Mouse (Mus musculus) megakaryocyte, embryonic 14.5 days (primary cell): Measurements from ENCODE around the gene Spag7. TPM values are rescaled to one million over a fixed set of nuclear protein-coding genes. Genes with fewer than 3 reads are reported as not detected.
A peak's percentile ranks its signal among the peaks of the same experiment; 100 is the strongest.

Experiments
- H3K27me3 ChIP-seq: replicated peaks from 2 replicates; pipeline ENCODE3; 2012; ENCODE audit warnings: inconsistent platforms
- H3K36me3 ChIP-seq: replicated peaks from 2 replicates; pipeline ENCODE3; 2012; ENCODE audit warnings: low read length, inconsistent platforms, mixed read lengths
- H3K4me1 ChIP-seq: 2 replicates; pipeline ENCODE4 v1.6.1; 2012; ENCODE audit warnings: inconsistent platforms
- H3K4me3 ChIP-seq: replicated peaks from 2 replicates; pipeline ENCODE3; 2012; ENCODE audit warnings: moderate library complexity, mild to moderate bottlenecking, inconsistent platforms
- H3K9me3 ChIP-seq: 2 replicates; pipeline ENCODE4 v1.6.1; 2012; ENCODE audit warnings: inconsistent platforms
- FLI1 ChIP-seq: IDR thresholded peaks from 2 replicates; pipeline ENCODE4 v1.6.1; 2012; ENCODE audit warnings: low read length, inconsistent platforms, mixed read lengths
- GATA1 ChIP-seq: IDR thresholded peaks from 3 replicates; pipeline ENCODE4 v1.6.1; 2012; ENCODE audit warnings: mixed read lengths, low read length, inconsistent platforms, borderline replicate concordance
- polyA plus RNA-seq: library from polyadenylated mRNA; stranded (reverse); fragments of >175 nt; gene quantifications from 2 replicates; pipeline ENCODE4 v1.2.3, GENCODE M21; 2012; ENCODE audit warnings: low replicate concordance; ENCODE audit not compliant: insufficient read depth

Gene Spag7
- polyA plus RNA-seq: 40.5 and 288 TPM in 2 replicates

DNA sequence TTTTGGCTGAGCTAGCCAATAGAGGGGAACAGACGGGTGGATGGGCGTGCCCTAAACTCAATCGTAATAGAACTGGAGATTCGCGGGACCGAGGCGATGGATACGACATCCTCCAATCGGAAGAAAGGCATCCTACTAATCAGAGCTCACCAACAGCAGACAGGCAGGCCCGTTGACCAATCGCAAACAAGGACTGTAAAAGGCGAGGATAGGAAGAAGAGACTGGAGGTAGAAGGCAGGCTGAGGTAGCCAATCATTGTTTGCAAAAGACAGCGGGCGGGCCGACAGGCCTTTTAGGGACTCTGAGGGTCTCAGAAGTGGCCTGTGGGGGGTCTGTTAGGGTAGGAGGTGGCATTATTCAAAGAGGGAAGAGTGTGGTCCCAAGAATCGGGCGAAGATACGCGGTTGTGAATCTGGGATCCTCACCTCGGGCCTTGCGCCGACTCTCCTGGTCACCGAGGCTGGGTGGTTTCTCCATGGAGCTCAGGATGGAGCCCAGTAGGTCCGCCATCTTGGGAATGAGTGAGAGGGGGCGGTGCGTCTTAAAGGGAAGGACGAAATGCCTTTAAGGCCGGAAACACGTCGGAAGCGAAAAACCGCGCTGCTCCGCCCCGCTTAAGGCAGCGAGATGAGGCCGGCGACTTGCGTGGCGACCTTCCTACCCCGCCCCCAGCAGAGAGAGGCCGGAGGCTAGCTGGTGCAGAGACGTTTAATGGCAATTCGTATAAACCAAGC, at the start of gene Spag7:
TSS of gene Spag7 (minus strand) at position 646 of the 735 bp plus-strand sequence.
- Histone ChIP-seq H3K27me3 (no peaks in the 10 kb centered on the region), H3K36me3 (peaks cover 73% of the 10 kb centered on the region), H3K9me3 (no peaks in the 10 kb centered on the region), H3K4me3 (peak within 1 kb of the TSS; percentile 97), H3K4me1 (peaks cover 74% of the 10 kb centered on the region)
- TF ChIP-seq FLI1 (0 out of 2 replicates have a peak, but pooled peaks have one; percentile 38), GATA1 (no peak)

DNA sequence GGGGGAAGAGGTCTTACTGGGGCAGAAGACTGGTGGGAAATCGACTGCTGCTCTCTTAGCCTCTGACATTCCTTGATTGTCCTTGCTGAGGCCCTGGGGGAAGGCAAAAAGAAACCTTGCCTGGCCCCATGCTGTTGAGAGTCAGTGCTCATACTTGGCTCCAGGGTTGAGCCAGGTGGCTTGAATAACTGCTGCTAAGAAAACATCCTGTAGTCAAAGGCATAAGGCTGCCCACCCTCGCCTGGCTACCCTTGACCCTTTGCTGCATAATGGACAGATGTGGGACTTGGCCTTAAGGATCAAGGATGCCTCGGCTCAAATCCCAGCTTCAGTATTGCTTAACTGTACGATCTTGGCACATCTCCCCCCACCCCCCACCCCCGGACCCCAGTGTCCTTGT, 49.3 kb upstream of the Spag7 start:
- peaks cover 11% of the 10 kb centered on the region for H3K36me3 ChIP-seq
- H3K27me3 ChIP-seq: peaks cover 76% of the 10 kb centered on the region
- H3K9me3 ChIP-seq: peaks cover 6% of the 10 kb centered on the region
- TF ChIP-seq FLI1 (no peak), GATA1 (no peak)
- H3K4me3 ChIP-seq: no peak overlapping the region
- peaks cover 18% of the 10 kb centered on the region for H3K4me1 ChIP-seq

DNA sequence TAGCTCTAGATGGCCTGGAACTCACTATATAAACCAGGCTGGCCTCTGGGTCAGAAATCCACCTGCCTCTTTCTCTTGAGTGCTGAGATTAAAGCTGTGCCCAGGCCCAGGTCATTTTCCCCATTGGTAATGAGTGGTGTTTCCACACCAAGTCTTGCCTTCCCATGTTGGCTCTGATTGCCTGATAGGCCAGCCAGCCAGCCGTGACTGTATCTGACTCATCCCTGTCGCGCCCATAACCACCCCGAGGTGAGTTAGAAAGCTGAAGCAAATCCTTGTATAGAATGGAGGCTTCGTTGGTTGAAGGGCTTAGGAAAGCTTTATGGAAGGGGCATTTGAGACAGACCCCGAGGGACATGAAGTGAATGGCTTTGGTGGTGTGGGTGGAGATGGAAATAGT, 46.6 kb upstream of the Spag7 start:
- H3K36me3 ChIP-seq: peaks cover 11% of the 10 kb centered on the region
- TF ChIP-seq FLI1: no peak
- no peak for TF ChIP-seq GATA1
- H3K9me3 ChIP-seq: no peaks in the 10 kb centered on the region
- H3K27me3 ChIP-seq: peaks cover 70% of the 10 kb centered on the region
- peaks cover 13% of the 10 kb centered on the region for H3K4me1 ChIP-seq
- no peak overlapping the region for H3K4me3 ChIP-seq

DNA sequence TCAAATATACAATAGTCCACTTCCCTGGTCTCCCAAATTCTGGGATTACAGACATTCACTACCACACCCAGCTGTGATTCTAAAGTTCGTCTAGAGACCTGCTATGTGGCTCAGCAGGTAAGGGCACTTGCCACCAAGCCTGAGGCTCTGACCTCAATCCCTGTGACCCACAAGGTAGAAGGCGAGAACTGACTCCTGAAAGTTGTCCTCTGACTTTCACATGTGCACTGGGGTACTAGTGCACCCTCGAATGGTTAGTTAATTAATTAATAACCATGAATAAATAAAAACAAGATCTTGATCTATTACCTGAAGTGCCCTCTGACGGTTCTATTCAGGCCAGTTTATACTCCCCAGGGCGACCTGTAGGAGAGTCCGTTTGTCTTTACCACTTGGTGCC, 44.0 kb upstream of the Spag7 start:
- Histone ChIP-seq H3K4me3 (no peak overlapping the region), H3K27me3 (peaks cover 70% of the 10 kb centered on the region), H3K36me3 (peaks cover 17% of the 10 kb centered on the region), H3K9me3 (no peaks in the 10 kb centered on the region), H3K4me1 (no peaks in the 10 kb centered on the region)
- no peak for TF ChIP-seq FLI1
- TF ChIP-seq GATA1: no peak

DNA sequence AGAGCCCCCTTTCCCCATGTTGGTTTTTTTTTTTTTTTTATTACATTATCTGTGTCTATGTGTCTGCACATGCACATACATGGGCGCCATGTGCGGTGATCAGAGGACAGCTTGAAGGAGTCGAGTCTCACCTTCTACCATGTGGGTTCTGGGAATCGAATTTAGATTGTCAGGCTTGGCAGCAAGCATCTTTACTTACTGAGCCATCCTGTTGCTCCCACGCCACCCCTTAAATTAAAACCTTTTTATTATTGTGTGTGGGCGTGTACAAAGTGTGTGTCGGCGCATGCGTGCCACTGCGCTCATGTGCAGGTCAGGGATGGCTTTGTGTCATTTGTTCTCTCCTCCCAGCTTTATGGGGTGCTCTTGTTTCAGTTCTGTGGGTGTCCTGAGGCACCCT, 41.8 kb upstream of the Spag7 start:
- TF ChIP-seq GATA1 (no peak), FLI1 (no peak)
- no peaks in the 10 kb centered on the region for H3K4me1 ChIP-seq
- peaks cover 65% of the 10 kb centered on the region for H3K27me3 ChIP-seq
- peaks cover 25% of the 10 kb centered on the region for H3K36me3 ChIP-seq
- no peaks in the 10 kb centered on the region for H3K9me3 ChIP-seq
- H3K4me3 ChIP-seq: no peak overlapping the region

DNA sequence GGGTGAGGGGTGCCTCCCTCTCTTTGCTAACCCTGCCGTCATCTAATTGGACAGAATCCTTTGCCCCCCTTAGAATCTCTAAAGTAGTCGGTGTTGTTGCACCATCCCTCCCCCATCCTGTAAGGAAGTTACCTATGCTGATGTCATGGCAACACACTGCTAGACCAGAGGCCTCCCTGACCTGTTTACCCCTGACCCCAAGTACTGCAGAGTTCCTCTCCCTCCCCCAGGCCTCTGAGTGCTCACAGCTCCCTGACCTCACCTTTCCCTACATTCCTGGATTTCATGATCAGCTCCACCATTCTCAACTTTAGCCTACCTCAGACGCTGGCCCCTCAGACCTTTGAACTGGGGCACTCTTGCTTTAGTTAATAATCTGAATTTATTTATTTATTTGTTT, 36.9 kb upstream of the Spag7 start:
- no peak for TF ChIP-seq FLI1
- TF ChIP-seq GATA1: no peak
- Histone ChIP-seq H3K27me3 (peaks cover 84% of the 10 kb centered on the region), H3K4me1 (peaks cover 12% of the 10 kb centered on the region), H3K36me3 (peaks cover 49% of the 10 kb centered on the region), H3K4me3 (no peak overlapping the region), H3K9me3 (no peaks in the 10 kb centered on the region)

DNA sequence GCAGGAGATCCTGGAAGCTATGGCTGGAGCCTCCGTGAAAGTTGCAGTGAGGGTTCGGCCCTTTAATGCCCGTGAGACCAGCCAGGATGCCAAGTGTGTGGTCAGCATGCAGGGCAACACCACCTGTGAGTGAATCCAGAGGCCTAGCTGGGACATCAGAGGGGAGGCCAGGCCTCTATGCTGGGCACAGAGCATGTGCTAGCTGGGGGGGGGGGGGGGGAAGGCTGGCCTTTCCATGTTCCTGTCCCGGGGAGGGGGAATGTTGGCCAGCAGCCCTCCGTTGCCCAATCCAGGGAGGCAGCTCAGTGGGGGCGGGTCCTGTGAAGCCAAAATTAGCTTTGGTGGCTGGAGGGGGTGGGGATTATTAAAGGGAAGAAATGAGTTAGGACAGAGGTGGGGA, 33.6 kb upstream of the Spag7 start:
- Histone ChIP-seq H3K36me3 (peaks cover 40% of the 10 kb centered on the region), H3K4me1 (peaks cover 28% of the 10 kb centered on the region), H3K4me3 (no peak overlapping the region), H3K9me3 (no peaks in the 10 kb centered on the region), H3K27me3 (peaks cover 66% of the 10 kb centered on the region)
- TF ChIP-seq GATA1 (no peak), FLI1 (no peak)

DNA sequence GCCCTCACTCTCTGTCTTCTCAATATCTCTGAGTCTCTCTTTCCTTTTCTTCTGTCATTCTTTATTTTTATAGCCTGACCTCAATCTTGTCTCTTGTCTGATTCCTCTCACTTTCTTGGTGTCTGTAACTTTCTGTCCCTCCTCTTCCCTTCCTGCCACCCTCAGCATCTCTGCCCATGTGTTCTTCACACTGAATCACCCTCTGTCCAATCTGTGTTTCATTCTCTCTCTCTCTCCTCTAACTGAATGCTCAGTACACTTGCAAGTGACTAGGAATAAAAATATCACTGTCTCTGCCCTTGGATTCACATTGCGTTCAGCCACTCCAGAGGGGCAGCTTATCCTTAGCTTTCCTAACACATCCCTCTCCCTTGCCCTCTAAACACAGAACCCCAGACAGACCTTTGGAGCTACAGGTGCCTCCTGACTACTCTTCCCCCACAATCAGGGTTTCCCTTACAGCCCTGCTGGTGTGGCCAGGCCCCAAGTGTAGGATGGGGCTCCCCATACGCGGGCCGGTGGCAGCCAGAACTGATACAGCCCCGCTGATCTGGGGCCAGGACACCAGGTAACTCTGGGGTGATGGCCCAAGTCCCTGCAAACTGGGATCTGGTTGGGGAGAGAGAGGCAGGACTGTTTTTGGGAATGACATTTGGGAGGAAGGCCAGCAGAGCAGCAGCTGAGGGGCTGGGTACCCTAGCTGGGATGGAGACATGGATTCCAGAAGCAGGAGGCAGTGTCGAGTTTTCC, 32.9 kb upstream of the Spag7 start:
- H3K9me3 ChIP-seq: no peaks in the 10 kb centered on the region
- no peak for TF ChIP-seq FLI1
- no peak for TF ChIP-seq GATA1
- no peak overlapping the region for H3K4me3 ChIP-seq
- H3K27me3 ChIP-seq: peaks cover 63% of the 10 kb centered on the region
- peaks cover 37% of the 10 kb centered on the region for H3K36me3 ChIP-seq
- H3K4me1 ChIP-seq: peaks cover 28% of the 10 kb centered on the region

DNA sequence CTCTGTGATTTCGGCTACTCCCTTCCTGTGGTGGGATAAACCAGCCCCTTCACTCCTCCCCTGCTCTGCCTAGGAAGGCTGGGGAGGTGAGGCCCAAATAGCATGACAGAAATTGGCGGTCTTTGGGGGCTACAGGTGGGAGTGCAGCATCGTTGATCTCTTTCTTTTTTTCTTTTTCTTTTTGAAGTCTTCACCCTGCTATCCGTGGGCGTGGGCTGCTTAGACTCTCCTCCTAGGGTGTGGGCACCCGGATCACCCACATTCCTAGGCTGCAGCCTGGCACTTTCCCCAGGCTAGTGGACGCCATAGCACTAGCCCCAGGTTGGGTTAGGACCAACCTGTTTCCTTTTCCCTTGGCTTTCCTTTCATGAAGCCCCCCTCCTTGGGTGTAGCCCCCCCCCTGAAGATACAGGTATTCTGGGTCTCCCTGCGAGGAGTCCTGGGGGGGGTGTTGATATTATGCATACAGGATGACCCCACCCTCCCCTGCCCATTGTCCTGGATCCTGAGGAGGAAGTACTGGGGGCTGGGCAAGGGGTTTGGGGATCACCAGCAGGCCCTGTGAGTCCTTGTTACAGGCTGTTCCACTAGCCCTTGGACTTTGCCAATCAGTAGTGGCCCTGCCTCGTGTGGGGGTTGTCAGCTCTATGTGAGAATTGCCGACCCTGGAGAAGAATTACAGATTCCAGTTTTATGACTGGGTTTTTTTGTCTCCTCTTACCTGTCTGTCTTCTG, 32.2 kb upstream of the Spag7 start:
- peaks cover 28% of the 10 kb centered on the region for H3K4me1 ChIP-seq
- H3K9me3 ChIP-seq: no peaks in the 10 kb centered on the region
- peak overlapping the region; percentile 95 for H3K4me3 ChIP-seq
- no peak for TF ChIP-seq FLI1
- no peak for TF ChIP-seq GATA1
- H3K36me3 ChIP-seq: peaks cover 30% of the 10 kb centered on the region
- peaks cover 57% of the 10 kb centered on the region for H3K27me3 ChIP-seq
